Mouse (Mus musculus) limb, embryonic 15.5 days (tissue): ENCODE results near the gene Rap1a. TPM values are rescaled to one million over a fixed set of nuclear protein-coding genes. Genes with fewer than 3 reads are reported as not detected.

Experiments used
- ATAC-seq: fragments of 200-750 bp; cut with Nextera tagmentation; 2 replicates; pipeline ENCODE4 v1.8.0; 2017; ENCODE audit warnings: low read depth, moderate TSS enrichment; ENCODE audit not compliant: insufficient number of reproducible peaks, low FRiP score, low TSS enrichment
- H3K27ac ChIP-seq: fragments of 300-500 bp; sonication (generic); 2 replicates; pipeline ENCODE4 v1.5.1; 2015; ENCODE audit warnings: moderate library complexity, mild to moderate bottlenecking, inconsistent platforms
- H3K27me3 ChIP-seq: fragments of 300-500 bp; sonication (generic); 2 replicates; pipeline ENCODE4 v1.6.1; 2015; ENCODE audit warnings: inconsistent platforms
- H3K36me3 ChIP-seq: fragments of 300-500 bp; sonication (generic); 2 replicates; pipeline ENCODE4 v1.6.1; 2015; ENCODE audit warnings: inconsistent platforms
- H3K4me1 ChIP-seq: fragments of 300-500 bp; sonication (generic); 2 replicates; pipeline ENCODE4 v1.6.1; 2015; ENCODE audit warnings: inconsistent platforms
- H3K4me2 ChIP-seq: fragments of 300-500 bp; sonication (generic); 2 replicates; pipeline ENCODE4 v1.6.1; 2015; ENCODE audit warnings: mild to moderate bottlenecking, inconsistent platforms
- H3K4me3 ChIP-seq: fragments of 300-500 bp; sonication (generic); 2 replicates; pipeline ENCODE4 v1.5.1; 2015; ENCODE audit warnings: mild to moderate bottlenecking, inconsistent platforms
- H3K9ac ChIP-seq: fragments of 300-500 bp; sonication (generic); 2 replicates; pipeline ENCODE4 v1.6.1; 2015; ENCODE audit warnings: inconsistent platforms
- H3K9me3 ChIP-seq: fragments of 300-500 bp; sonication (generic); 2 replicates; pipeline ENCODE4 v1.6.1; 2016; ENCODE audit warnings: inconsistent platforms
- WGBS: fragments of 180-500 bp; shearing (Covaris S2); methylation state at CpG from one replicate; pipeline ENCODE4 v1.1.7; 2015; 5-methylcytosine and 5-hydroxymethylcytosine counted together
- polyA plus RNA-seq: library from polyadenylated mRNA; unstranded; fragments of >200 nt; fragmentation: Nextera tagmentation; extraction: Ambion mirVana; gene quantifications from 2 replicates; pipeline ENCODE4 v1.2.1, GENCODE M21; 2015

Gene Rap1a
- polyA plus RNA-seq, 1 experiment from 2014 or later: 106 TPM

GRCm38 (mm10) chr3:105800156-105800674, 921 bp downstream of the Rap1a start:
- Histone ChIP-seq H3K4me1 (peaks cover 18% of the 10 kb centered on the region), H3K9ac (peak overlapping the region; percentile 87), H3K4me2 (peak overlapping the region; percentile 70), H3K9me3 (no peaks in the 10 kb centered on the region), H3K27ac (peak overlapping the region; percentile 89), H3K4me3 (peak overlapping the region; percentile 91), H3K27me3 (no peaks in the 10 kb centered on the region), H3K36me3 (no peaks in the 10 kb centered on the region)
- ATAC-seq: no peak
- WGBS: under 1% methylated on average over 12 of the region's 12 CpGs

GRCm38 (mm10) chr3:105799375-105799774, 1.8 kb downstream of the Rap1a start:
- Histone ChIP-seq H3K27ac (no peak overlapping the region), H3K27me3 (no peaks in the 10 kb centered on the region), H3K9me3 (no peaks in the 10 kb centered on the region), H3K9ac (no peak overlapping the region), H3K4me1 (peaks cover 18% of the 10 kb centered on the region), H3K36me3 (no peaks in the 10 kb centered on the region), H3K4me3 (no peak overlapping the region), H3K4me2 (peak overlapping the region; percentile 70)
- ATAC-seq: no peak
- WGBS: 65% methylated on average over 4 of the region's 4 CpGs

DNA sequence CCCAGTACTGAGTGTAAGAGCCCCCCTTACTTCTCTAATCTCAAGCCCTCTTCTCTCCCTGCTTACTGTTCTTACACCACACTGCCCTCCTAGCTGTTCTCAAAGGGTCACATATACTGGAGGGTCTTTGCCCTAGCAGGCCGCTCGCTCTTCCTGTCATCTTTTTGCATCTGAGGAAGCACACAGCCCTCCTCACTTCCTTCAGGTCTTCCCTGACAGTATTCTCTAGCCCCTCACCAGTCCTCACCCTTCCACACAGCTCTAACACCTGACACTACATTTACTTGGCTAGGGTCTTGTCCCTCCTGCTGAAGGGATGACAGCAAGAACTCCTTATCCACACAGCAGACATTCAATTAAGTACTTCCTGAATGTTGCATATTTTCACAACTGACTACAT, 2.4 kb downstream of the Rap1a start:
- H3K4me1 ChIP-seq: peaks cover 18% of the 10 kb centered on the region
- H3K4me3 ChIP-seq: no peak overlapping the region
- H3K36me3 ChIP-seq: no peaks in the 10 kb centered on the region
- 0 out of 2 replicates have a peak overlapping the region, but pooled peaks have one; percentile 5 for H3K4me2 ChIP-seq
- WGBS: 88% methylated on average over 2 of the region's 2 CpGs
- ATAC-seq: no peak
- H3K9ac ChIP-seq: no peak overlapping the region
- H3K27me3 ChIP-seq: no peaks in the 10 kb centered on the region
- H3K9me3 ChIP-seq: no peaks in the 10 kb centered on the region
- no peak overlapping the region for H3K27ac ChIP-seq

GRCm38 (mm10) chr3:105797427-105797826, 3.7 kb downstream of the Rap1a start:
- Histone ChIP-seq H3K9ac (no peak overlapping the region), H3K36me3 (no peaks in the 10 kb centered on the region), H3K4me2 (no peak overlapping the region), H3K9me3 (no peaks in the 10 kb centered on the region), H3K4me3 (no peak overlapping the region), H3K27ac (no peak overlapping the region), H3K27me3 (no peaks in the 10 kb centered on the region), H3K4me1 (peaks cover 18% of the 10 kb centered on the region)
- no peak for ATAC-seq
- WGBS: 62% methylated on average over 2 of the region's 2 CpGs

DNA sequence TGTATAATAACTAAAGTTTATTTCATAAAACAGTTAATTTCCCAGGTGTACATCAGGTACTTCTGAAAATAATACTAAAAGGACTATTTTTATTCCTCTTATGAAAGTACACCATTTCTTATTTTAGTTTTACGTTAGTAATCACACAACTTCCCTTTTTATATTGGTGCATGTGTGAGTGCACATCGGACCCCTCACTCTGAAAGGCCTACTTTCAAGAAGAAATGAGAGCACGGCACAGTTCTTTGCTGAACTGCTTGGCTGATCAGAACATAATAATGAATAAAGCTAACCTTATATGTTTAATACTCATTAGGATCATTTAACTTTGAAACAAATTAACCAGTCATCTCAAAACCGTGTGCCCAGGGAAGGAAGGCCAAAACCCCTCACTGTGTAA, 4.4 kb downstream of the Rap1a start:
- Histone ChIP-seq H3K27ac (no peak overlapping the region), H3K9ac (no peak overlapping the region), H3K4me1 (peaks cover 18% of the 10 kb centered on the region), H3K4me2 (no peak overlapping the region), H3K9me3 (no peaks in the 10 kb centered on the region), H3K36me3 (no peaks in the 10 kb centered on the region), H3K27me3 (no peaks in the 10 kb centered on the region), H3K4me3 (no peak overlapping the region)
- ATAC-seq: no peak
- 58% methylated on average over 4 of the region's 4 CpGs for WGBS

DNA sequence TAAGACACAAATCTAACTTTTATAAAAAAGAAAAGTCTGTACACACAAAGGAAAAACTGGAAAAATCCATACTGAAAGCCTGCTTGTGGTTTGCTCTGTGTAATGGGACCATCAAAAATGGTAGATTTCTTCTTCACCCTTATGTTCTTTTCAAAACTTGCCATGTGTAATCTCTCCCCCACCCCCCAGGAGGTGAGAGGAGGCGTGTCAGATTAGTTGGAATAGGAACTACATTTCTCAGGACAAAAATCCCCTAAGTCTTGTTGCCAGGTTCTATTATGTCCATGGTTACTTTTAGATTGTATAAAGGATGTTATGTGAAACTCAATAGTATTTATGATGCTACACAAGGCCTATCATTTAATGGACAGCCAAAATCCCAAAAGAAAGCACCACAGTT, 6.8 kb downstream of the Rap1a start:
- no peaks in the 10 kb centered on the region for H3K9me3 ChIP-seq
- no peak overlapping the region for H3K4me2 ChIP-seq
- no peak overlapping the region for H3K27ac ChIP-seq
- H3K9ac ChIP-seq: no peak overlapping the region
- no peaks in the 10 kb centered on the region for H3K27me3 ChIP-seq
- no peak overlapping the region for H3K4me3 ChIP-seq
- no peaks in the 10 kb centered on the region for H3K36me3 ChIP-seq
- H3K4me1 ChIP-seq: peaks cover 9% of the 10 kb centered on the region
- no peak for ATAC-seq
- WGBS: 93% methylated on average over 1 of the region's 1 CpGs

DNA sequence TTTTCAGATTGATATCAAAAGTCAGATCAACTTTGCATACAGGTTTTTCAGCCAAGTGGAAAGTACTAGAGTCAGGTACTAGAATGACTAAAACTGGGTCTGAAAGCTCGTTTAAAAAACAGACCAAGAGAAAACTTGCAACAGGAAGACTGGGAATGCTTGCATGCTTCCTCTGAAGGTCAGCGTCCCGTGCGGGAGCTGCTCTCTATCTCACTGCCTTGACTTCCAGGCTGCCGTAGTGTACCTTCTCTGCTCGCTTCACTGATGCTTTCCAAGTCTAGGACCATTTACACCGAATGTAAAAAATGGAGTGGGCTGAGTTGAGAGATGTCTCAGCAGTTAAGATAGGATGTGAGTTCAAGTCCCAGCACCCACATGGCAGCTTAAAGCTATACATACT, 8.8 kb downstream of the Rap1a start:
- WGBS: 91% methylated on average over 7 of the region's 7 CpGs
- Histone ChIP-seq H3K9me3 (no peaks in the 10 kb centered on the region), H3K4me3 (no peak overlapping the region), H3K9ac (no peak overlapping the region), H3K4me1 (no peaks in the 10 kb centered on the region), H3K4me2 (no peak overlapping the region), H3K27ac (no peak overlapping the region), H3K36me3 (0 out of 2 replicates have a peak, but pooled peaks cover 5% of the 10 kb centered on the region), H3K27me3 (no peaks in the 10 kb centered on the region)
- ATAC-seq: no peak

- Histone ChIP-seq H3K27ac (no peak overlapping the region), H3K9me3 (no peaks in the 10 kb centered on the region), H3K9ac (no peak overlapping the region), H3K27me3 (no peaks in the 10 kb centered on the region), H3K4me2 (no peak overlapping the region), H3K36me3 (peaks cover 8% of the 10 kb centered on the region; the same call in 1 of the 2 replicates), H3K4me3 (no peak overlapping the region), H3K4me1 (no peaks in the 10 kb centered on the region)
- WGBS: 93% methylated on average over 2 of the region's 2 CpGs
- no peak for ATAC-seq
Measured at GRCm38 (mm10) chr3:105791129-105791528, 10.0 kb downstream of the Rap1a start.

DNA sequence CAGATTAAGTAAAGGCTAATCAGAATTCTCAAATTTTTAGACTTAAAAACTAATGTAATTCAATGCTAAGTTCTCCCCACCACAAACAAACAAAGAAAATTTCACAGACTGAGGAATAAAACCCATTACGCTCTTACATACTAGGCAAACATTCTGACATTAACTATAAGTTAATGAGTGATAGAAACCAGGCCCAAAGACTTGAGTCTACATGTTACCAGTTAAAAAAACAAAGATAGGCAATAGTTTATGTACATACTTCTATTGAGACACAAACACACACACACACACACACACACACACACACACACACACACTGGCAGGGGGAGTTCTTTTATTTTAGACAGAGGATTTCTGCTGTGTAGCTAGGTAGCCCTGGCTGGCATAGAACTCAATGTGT, 10.8 kb downstream of the Rap1a start:
- Histone ChIP-seq H3K4me3 (no peak overlapping the region), H3K9ac (no peak overlapping the region), H3K4me1 (no peaks in the 10 kb centered on the region), H3K9me3 (no peaks in the 10 kb centered on the region), H3K4me2 (no peak overlapping the region), H3K27me3 (no peaks in the 10 kb centered on the region), H3K27ac (no peak overlapping the region), H3K36me3 (peaks cover 8% of the 10 kb centered on the region; the same call in 1 of the 2 replicates)
- WGBS: 95% methylated on average over 1 of the region's 1 CpGs
- ATAC-seq: no peak

- no peak for ATAC-seq
- Histone ChIP-seq H3K9ac (no peak overlapping the region), H3K36me3 (peaks cover 8% of the 10 kb centered on the region; the same call in 1 of the 2 replicates), H3K9me3 (no peaks in the 10 kb centered on the region), H3K4me3 (no peak overlapping the region), H3K27me3 (no peaks in the 10 kb centered on the region), H3K4me1 (no peaks in the 10 kb centered on the region), H3K4me2 (no peak overlapping the region), H3K27ac (no peak overlapping the region)
- WGBS: 82% methylated on average over 1 of the region's 1 CpGs
Measured at GRCm38 (mm10) chr3:105789776-105790175, 11.4 kb downstream of the Rap1a start.

- no peak for ATAC-seq
- Histone ChIP-seq H3K4me3 (no peak overlapping the region), H3K4me1 (peaks cover 2% of the 10 kb centered on the region; the same call in 1 of the 2 replicates), H3K9ac (no peak overlapping the region), H3K4me2 (no peak overlapping the region), H3K36me3 (peaks cover 8% of the 10 kb centered on the region; the same call in 1 of the 2 replicates), H3K27me3 (no peaks in the 10 kb centered on the region), H3K27ac (no peak overlapping the region), H3K9me3 (no peaks in the 10 kb centered on the region)
- 92% methylated on average over 3 of the region's 3 CpGs for WGBS
Measured at GRCm38 (mm10) chr3:105787328-105787727, 13.8 kb downstream of the Rap1a start.

DNA sequence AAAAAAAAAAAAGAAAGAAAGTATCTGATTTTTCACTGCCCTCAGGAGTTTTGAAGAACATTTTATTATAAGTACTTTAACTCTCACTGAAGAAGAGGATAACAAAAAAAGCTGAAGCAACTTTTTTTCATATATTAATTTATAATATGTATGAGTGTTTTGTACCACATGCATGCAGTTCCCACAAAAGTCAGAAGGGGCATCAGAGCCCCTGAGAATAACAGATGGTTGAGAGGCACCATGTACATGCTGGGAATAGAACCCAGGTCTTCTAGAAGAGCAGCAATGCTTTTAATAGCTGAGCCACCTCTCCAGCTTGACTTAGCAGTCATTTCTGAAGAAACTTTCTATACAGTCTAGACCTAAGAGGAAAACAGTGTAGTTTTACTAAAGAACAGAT, 15.3 kb downstream of the Rap1a start:
- H3K4me3 ChIP-seq: no peak overlapping the region
- peaks cover 8% of the 10 kb centered on the region; the same call in 1 of the 2 replicates for H3K36me3 ChIP-seq
- no peak for ATAC-seq

DNA sequence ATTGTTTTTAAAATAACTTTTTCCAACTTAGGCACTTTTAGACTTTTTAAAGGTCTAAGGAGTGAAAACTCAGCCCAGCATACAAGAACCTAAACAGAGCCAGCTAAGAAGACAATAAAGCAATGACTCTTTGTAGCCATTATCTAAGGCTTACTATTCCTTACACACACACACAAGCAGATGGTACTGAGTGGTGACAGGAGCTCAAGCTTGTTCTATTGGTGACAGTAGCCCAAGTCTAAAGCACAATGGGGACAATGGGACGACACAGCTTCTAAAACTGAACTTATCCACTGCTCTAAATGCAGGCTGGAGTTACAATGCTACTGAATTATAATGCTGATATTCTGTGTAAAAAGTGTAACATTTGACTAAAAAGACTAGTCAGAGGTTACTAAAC, 17.3 kb downstream of the Rap1a start:
- peaks cover 3% of the 10 kb centered on the region; the same call in 1 of the 2 replicates for H3K4me1 ChIP-seq
- H3K4me2 ChIP-seq: no peak overlapping the region
- 73% methylated on average over 1 of the region's 1 CpGs for WGBS
- H3K27me3 ChIP-seq: no peaks in the 10 kb centered on the region
- H3K9ac ChIP-seq: no peak overlapping the region
- peaks cover 8% of the 10 kb centered on the region; the same call in 1 of the 2 replicates for H3K36me3 ChIP-seq
- no peaks in the 10 kb centered on the region for H3K9me3 ChIP-seq
- H3K27ac ChIP-seq: no peak overlapping the region
- ATAC-seq: no peak
- no peak overlapping the region for H3K4me3 ChIP-seq

More for the DNA sequence above, 15.3 kb downstream of the Rap1a start:
- Histone ChIP-seq H3K4me1 (peaks cover 3% of the 10 kb centered on the region; the same call in 1 of the 2 replicates), H3K9ac (no peak overlapping the region), H3K27me3 (no peaks in the 10 kb centered on the region), H3K27ac (no peak overlapping the region), H3K4me2 (no peak overlapping the region), H3K9me3 (no peaks in the 10 kb centered on the region)
